Mouse (Mus musculus): ENCODE results near the gene Phf12.

The Phf12 gene

GRCm38 (mm10) chr11:78073577-78074276 lies 91.2 kb downstream of the Phf12 start:
- DNase-seq (ENCODE audit: low spot score), result no peak

DNA sequence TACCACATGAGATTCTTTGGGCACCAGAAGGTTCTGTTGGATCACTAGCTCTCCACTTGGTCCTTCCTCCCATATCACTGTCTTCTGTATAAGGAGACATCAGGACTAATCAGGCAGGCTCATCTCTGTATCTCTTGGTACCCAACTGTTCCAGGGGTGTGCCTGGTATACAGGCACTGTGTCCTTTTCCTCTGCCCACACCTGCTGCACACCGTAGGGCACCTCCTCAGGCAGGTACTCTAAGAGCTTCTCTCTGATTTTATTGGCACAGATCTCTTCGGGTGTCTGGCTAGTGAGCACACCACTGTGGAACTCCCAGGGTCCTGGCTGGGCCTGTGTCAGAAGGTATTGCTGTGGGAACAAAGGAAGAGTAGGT lies 91.7 kb downstream of the Phf12 start:
- DNase-seq (ENCODE audit: low spot score), result no peak

- DNase-seq (ENCODE audit: low spot score), result no peak
These were observed 92.1 kb downstream of the Phf12 start for GRCm38 (mm10) chr11:78074666-78075065.

Measured in ovary, postnatal 14 days (tissue).